Mouse (Mus musculus) stomach, postnatal 0 days (tissue): ENCODE measurements around the gene Osgepl1. TPM values are rescaled to one million over a fixed set of nuclear protein-coding genes. Genes with fewer than 3 reads are reported as not detected.
"Not testable (repeated sequence)": the region's sequence is repeated elsewhere in the genome, so short reads cannot be mapped to it uniquely, and the experiment has no call there.

Source experiments
- ATAC-seq: fragments of 200-750 bp; cut with Nextera tagmentation; 2 replicates; pipeline ENCODE4 v1.8.0; 2017; ENCODE audit not compliant: low FRiP score, low TSS enrichment
- DNase-seq: peaks from one replicate; pipeline ENCODE4 v3.0.0-alpha.2; 2016; ENCODE audit warnings: low spot score
- H3K27ac ChIP-seq: fragments of 300-500 bp; sonication (generic); replicated peaks from 2 replicates; pipeline ENCODE4 v1.5.1; 2014; ENCODE audit warnings: mild to moderate bottlenecking, control low read depth
- H3K27me3 ChIP-seq: fragments of 300-500 bp; sonication (generic); 2 replicates; pipeline ENCODE4 v1.6.1; 2014; ENCODE audit warnings: low read length; ENCODE audit not compliant: control insufficient read depth, insufficient read depth
- H3K36me3 ChIP-seq: fragments of 300-500 bp; sonication (generic); 2 replicates; pipeline ENCODE4 v1.6.1; 2014; ENCODE audit warnings: low read length, mixed read lengths; ENCODE audit not compliant: control insufficient read depth, insufficient read depth
- H3K4me1 ChIP-seq: fragments of 300-500 bp; sonication (generic); replicated peaks from 2 replicates; pipeline ENCODE4 v1.6.1; 2014; ENCODE audit warnings: antibody characterized with exemption; ENCODE audit not compliant: control insufficient read depth, insufficient read depth
- H3K4me2 ChIP-seq: fragments of 300-500 bp; sonication (generic); replicated peaks from 2 replicates; pipeline ENCODE4 v1.6.1; 2014; ENCODE audit warnings: low read depth, mild to moderate bottlenecking, control low read depth, moderate library complexity
- H3K4me3 ChIP-seq: fragments of 300-500 bp; sonication (generic); 2 replicates; pipeline ENCODE4 v1.5.1; 2014; ENCODE audit warnings: low read depth, low read length, control low read depth
- H3K9ac ChIP-seq: fragments of 300-500 bp; sonication (generic); 2 replicates; pipeline ENCODE4 v1.6.1; 2014; ENCODE audit warnings: mild to moderate bottlenecking, low read length, control low read depth, mixed read lengths
- H3K9me3 ChIP-seq: fragments of 300-500 bp; sonication (generic); 2 replicates; pipeline ENCODE4 v1.6.1; 2016; ENCODE audit warnings: low read length; ENCODE audit not compliant: control insufficient read depth
- CTCF ChIP-seq: IDR thresholded peaks from 2 replicates; pipeline ENCODE4 v1.5.1; 2016; ENCODE audit warnings: antibody characterized with exemption, low read depth, mild to moderate bottlenecking, moderate library complexity
- EP300 ChIP-seq: optimal IDR thresholded peaks from 2 replicates; pipeline ENCODE3; 2016; ENCODE audit warnings: antibody characterized with exemption
- WGBS: fragments of 180-500 bp; shearing (Covaris S2); extraction: QIAGEN DNeasy Blood & Tissue Kit; methylation state at CpG from one replicate; pipeline ENCODE4 v1.1.7; 2014; 5-methylcytosine and 5-hydroxymethylcytosine counted together
- polyA plus RNA-seq: library from polyadenylated mRNA; unstranded; fragments of >200 nt; fragmentation: Nextera tagmentation; extraction: Ambion mirVana; gene quantifications from 2 replicates; pipeline ENCODE4 v1.2.1, GENCODE M21; 2015

Osgepl1 gene
- polyA plus RNA-seq, 1 experiment from 2014 or later, result 16.7 TPM

DNA sequence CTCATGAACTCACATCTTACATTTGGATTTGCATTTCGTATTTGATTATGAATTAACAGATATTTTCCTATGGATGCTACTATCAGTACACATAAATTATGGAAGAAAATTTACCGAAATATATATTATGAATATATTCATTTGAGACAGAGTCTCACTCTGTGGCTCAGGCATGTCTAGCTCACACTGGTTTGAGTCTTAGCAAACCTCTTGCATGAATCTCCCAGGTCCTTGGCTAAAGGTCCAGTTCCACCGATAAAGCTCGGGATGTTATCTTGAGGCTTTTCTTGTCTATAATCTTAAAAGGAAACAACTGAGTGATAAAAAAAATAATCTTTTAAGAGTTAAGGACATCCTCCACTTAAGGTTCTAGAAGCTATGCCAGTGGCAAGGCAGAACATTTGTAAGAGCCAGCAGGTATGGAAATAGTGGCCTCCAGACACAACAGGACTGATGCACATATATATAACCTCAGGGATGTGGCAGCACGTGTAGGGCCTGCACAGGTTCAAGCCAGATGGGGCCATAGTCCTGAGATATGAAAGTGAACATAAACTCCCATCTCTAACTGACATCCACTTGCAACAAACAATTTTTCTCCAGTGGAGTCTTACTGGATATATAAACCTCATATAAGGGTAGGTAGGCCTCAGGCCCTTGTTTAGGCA is 11.5 kb downstream of the Osgepl1 start:
- no peak overlapping the region for H3K4me2 ChIP-seq
- no peak overlapping the region for H3K27ac ChIP-seq
- H3K4me3 ChIP-seq, result no peak overlapping the region
- no peak for DNase-seq
- TF ChIP-seq EP300 (no peak), CTCF (no peak)
- WGBS, result 91% methylated on average over 5 of the region's 5 CpGs
- no peaks in the 10 kb centered on the region for H3K36me3 ChIP-seq
- H3K9me3 ChIP-seq, result no peaks in the 10 kb centered on the region
- H3K9ac ChIP-seq, result no peak overlapping the region
- no peaks in the 10 kb centered on the region for H3K27me3 ChIP-seq
- H3K4me1 ChIP-seq, result no peaks in the 10 kb centered on the region
- ATAC-seq, result no peak

DNA sequence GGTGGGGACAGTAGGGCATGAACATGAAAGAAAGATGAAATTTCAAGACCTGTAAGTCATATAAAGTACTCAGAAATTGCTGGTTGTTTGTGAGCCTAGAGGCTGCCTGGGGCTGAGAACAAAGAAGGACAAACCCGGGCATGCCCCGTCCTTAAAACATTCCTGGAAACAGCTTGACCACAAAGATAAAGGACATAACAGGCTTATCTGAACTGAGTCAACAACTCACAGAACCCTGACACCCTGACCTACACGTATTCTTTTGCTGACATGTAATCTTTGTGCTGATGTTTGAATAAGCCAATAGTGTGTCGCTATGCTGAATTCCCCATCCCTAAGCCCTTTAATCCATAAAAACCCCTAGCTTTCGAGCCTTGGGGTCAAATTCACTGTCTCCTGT is 20.1 kb downstream of the Osgepl1 start:
- not testable (repeated sequence) for H3K27ac ChIP-seq, DNase-seq, H3K9ac ChIP-seq, H3K4me2 ChIP-seq, ATAC-seq, H3K4me1 ChIP-seq, H3K36me3 ChIP-seq, H3K9me3 ChIP-seq, H3K4me3 ChIP-seq, H3K27me3 ChIP-seq
- WGBS, result 50% methylated on average over 5 of the region's 5 CpGs

DNA sequence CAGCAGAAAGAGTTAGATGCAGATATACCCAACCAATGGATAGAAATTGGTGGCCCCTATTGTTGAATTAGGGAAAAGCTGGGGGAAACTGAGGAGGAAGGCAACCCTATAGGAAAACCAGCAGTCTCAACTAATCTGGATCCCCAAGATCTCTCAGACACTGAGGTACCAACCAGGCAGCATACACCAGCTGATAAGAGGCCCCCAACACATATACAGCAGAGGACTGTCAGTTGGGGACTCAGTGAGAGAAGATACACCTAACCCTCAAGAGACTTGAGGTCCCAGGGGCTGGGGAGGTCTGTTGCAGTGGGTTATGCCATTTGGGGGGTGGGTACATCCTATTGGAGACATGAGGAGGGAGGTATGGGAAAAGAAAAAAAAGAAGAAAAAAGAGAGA is 22.0 kb downstream of the Osgepl1 start:
- H3K36me3 ChIP-seq, result no peaks in the 10 kb centered on the region
- H3K27me3 ChIP-seq, result no peaks in the 10 kb centered on the region
- no peak overlapping the region for H3K27ac ChIP-seq
- no peak for ATAC-seq
- H3K4me1 ChIP-seq, result no peaks in the 10 kb centered on the region
- H3K9ac ChIP-seq, result no peak overlapping the region
- H3K4me2 ChIP-seq, result no peak overlapping the region
- no peak for TF ChIP-seq EP300
- no peak for TF ChIP-seq CTCF
- H3K4me3 ChIP-seq, result no peak overlapping the region
- H3K9me3 ChIP-seq, result no peaks in the 10 kb centered on the region
- DNase-seq, result no peak

DNA sequence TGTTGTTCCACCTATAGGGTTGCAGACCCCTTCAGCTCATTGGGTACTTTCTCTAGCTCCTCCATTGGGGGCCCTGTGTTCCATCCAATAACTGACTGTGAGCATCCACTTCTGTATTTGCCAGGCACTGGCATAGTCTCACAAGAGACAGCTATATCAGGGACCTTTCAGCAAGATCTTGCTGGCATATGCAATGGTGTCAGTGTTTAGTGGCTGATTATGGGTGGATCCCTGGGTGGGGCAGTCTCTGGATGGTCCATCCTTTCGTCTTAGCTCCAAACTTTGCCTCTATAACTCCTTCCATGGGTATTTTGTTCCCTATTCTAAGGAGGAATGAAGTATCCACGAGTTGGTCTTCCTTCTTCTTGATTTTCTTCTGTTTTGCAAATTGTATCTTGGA is 24.0 kb downstream of the Osgepl1 start:
- WGBS, result 65% methylated on average over 2 of the region's 2 CpGs
- not testable (repeated sequence) for H3K27ac ChIP-seq, H3K4me1 ChIP-seq, H3K4me3 ChIP-seq, H3K27me3 ChIP-seq, DNase-seq, H3K36me3 ChIP-seq, H3K4me2 ChIP-seq, H3K9ac ChIP-seq, H3K9me3 ChIP-seq, ATAC-seq

DNA sequence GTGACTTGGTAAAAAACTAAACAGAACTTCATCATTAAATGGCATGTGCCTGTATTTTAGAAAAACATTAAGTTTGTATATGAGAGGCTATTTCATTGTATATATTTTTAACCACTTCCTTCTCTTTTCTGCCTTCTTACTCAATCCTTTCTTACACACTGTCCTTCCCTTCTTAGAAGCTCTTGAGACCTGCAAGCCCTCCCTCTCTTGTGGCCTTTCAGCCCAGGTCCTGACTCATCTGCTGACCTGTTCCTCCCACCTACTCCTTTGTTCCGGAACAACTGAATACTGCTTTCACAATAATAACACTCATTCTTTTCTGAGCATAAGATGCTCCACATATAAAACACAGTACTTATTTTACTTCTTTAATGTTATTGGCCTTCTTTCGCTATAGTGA is 27.6 kb downstream of the Osgepl1 start:
- H3K4me3 ChIP-seq, result no peak overlapping the region
- no peak overlapping the region for H3K27ac ChIP-seq
- H3K27me3 ChIP-seq, result no peaks in the 10 kb centered on the region
- no peak overlapping the region for H3K4me2 ChIP-seq
- TF ChIP-seq CTCF (no peak), EP300 (no peak)
- WGBS, result 98% methylated on average over 2 of the region's 2 CpGs
- ATAC-seq (no peak), DNase-seq (no peak)
- H3K36me3 ChIP-seq, result 0 out of 2 replicates have a peak, but pooled peaks cover 2% of the 10 kb centered on the region
- no peak overlapping the region for H3K9ac ChIP-seq
- no peaks in the 10 kb centered on the region for H3K9me3 ChIP-seq
- H3K4me1 ChIP-seq, result no peaks in the 10 kb centered on the region

DNA sequence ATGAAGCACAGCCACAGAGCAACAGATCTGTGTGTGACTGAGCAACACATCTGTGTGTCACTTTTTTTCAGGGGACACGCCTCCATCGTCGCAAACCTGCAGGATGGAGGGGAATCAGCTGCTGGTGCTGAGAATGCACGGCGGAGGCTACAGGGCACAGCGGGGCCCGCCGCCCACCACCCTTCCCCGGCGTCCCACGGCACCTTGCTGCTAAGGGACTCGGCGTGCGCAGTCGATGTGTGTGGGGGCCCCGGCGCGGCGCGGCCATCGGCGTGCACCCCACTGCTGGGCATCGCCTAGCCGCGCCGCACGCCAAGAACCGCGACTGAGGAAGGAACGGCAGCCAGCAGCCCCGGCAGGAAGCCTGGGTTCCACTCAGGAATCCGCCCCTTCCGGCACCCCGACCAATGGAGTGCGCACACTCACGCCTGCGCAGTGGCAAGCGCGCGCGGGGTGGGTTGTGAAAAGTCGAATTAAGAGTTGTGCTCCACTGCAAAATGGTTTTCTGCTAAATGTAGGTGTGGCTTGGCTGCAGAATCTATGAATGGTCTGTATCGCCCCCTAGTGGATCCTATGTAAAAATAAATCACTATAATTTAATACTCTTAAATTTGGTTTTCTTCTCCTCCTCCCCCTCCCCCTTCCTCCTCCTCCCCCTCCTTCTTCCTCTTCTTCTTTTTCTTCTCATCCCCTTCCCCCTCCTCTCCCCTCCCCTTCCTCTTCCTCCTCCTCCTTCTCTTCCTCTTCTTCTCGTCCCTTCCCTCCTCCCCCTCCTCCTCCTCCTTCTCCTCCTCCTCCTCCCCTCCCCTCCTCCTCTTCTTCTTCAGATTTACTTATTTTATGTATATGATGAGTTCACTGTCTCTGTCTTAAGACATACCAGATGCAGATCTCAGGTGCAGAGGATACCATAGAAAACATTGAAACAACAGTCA is 39.2 kb downstream of the Osgepl1 start, which contains the start of the genes Asdurf, Gm28551 and Asnsd1:
TSS of gene Asdurf (minus strand) at position 293 of the 935 bp plus-strand sequence.
TSS of gene Gm28551 (minus strand) at position 341 of the 935 bp plus-strand sequence.
TSS of gene Asnsd1 (minus strand) at position 426 of the 935 bp plus-strand sequence.
- TF ChIP-seq EP300 (no peak), CTCF (peak; percentile 78)
- WGBS, result under 1% methylated on average over 40 of the region's 44 CpGs
- Histone ChIP-seq H3K27me3 (no peaks in the 10 kb centered on the region), H3K4me2 (peak within 1 kb of the TSS; percentile 60), H3K4me3 (peak within 1 kb of the TSS; percentile 87), H3K4me1 (no peaks in the 10 kb centered on the region), H3K36me3 (peaks cover 5% of the 10 kb centered on the region), H3K9ac (peak within 1 kb of the TSS; percentile 87), H3K27ac (peak within 1 kb of the TSS; percentile 88), H3K9me3 (no peaks in the 10 kb centered on the region)
- DNase-seq (peak; percentile 98), ATAC-seq (peak; percentile 100)
